Mouse (Mus musculus) heart, postnatal 10 days (tissue): ENCODE data around the gene Narfl. TPM values are rescaled to one million over a fixed set of nuclear protein-coding genes. Genes with fewer than 3 reads are reported as not detected.
A peak's percentile ranks its signal among the peaks of the same experiment; 100 is the strongest.

Experiments used
- DNase-seq, 2 experiments: peaks; one replicate each; pipeline ENCODE4 v3.0.0; 2021
- intact Hi-C: fragments of 180-260 bp; cut with DNase I; formaldehyde crosslinking; loops from one replicate; pipeline ENCODE4 v1.15.1; 2025
- total RNA-seq, 2 experiments: library from RNA; stranded (reverse); gene quantifications; 2 replicates each; pipeline ENCODE4 v1.2.3; 2021

Narfl gene
- total RNA-seq, 2 experiments from 2014 or later: 43.2 to 49.3 TPM

GRCm38 (mm10) chr17:25760148-25760547 is 13.4 kb upstream of the Narfl start:
- no peak for DNase-seq
- intact Hi-C loops: no loop called here

- intact Hi-C loops: no loop called here
- no peak for DNase-seq
These were observed 12.0 kb upstream of the Narfl start for GRCm38 (mm10) chr17:25761561-25761970.

GRCm38 (mm10) chr17:25762591-25762990 is 11.0 kb upstream of the Narfl start:
- DNase-seq: no peak
- intact Hi-C loops: no loop called here

DNA sequence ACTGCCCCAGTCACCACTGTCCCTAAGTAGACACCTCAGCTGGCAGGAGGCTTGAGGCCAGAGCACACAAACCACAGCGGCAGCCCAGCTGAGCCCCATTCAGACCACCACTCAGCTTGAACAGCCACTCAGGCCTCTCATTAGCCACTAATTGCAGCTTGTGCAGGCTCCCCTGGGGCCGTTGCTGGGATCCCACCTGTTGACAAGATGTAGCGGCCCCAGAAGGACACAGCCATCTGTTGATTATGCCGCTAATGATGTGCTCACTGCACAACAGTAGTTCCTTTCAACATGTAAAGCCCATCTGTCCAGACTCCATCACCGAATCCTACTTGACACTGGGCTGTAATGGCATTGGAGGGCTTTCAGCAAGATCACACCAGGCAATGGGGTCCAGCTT is 7.7 kb upstream of the Narfl start:
- intact Hi-C loops: no loop called here
- DNase-seq: no peak

- intact Hi-C loops: no loop called here
- no peak for DNase-seq
These were observed 4.2 kb upstream of the Narfl start for GRCm38 (mm10) chr17:25769331-25769730.

GRCm38 (mm10) chr17:25775318-25776062 is 1.9 kb downstream of the Narfl start:
- intact Hi-C loops: no loop called here

GRCm38 (mm10) chr17:25777948-25778347 is 4.4 kb downstream of the Narfl start:
- no peak for DNase-seq
- intact Hi-C loops: no loop called here

More at GRCm38 (mm10) chr17:25775318-25776062, 1.9 kb downstream of the Narfl start:
- DNase-seq: no peak

DNA sequence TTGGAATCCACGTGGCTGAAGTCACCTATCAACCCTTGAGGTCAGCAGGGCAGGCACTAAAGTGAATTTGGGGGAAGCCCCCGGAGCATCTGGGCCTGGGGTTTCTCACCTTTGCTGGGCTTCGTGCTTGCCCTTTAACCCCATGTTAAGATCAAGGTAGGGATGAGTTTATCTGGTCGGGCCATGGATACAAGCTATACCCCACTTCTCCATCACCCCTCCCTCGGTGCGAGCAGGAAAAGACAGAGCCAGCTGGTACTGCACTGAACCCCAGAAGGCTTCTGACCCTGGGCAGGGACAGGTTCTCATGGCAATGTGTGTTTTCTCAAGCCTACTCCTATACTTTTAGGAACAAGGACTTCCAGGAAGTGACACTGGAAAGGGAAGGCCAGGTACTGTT is 7.8 kb downstream of the Narfl start:
- no peak for DNase-seq
- intact Hi-C loops: no loop called here

- intact Hi-C loops: no loop called here
- peak; percentile 73 to 74 for DNase-seq
These were observed 9.5 kb downstream of the Narfl start for GRCm38 (mm10) chr17:25783086-25783485.

GRCm38 (mm10) chr17:25783861-25784574 is 10.4 kb downstream of the Narfl start:
- DNase-seq: no peak

GRCm38 (mm10) chr17:25785281-25785745 is 11.7 kb downstream of the Narfl start, which contains the start of gene Haghl:
Haghl (minus strand) TSS chr17:25785673.
- DNase-seq: peak; percentile 97 to 98
- intact Hi-C loops: no loop called here

More at GRCm38 (mm10) chr17:25783861-25784574, 10.4 kb downstream of the Narfl start:
- intact Hi-C loops: no loop called here

DNA sequence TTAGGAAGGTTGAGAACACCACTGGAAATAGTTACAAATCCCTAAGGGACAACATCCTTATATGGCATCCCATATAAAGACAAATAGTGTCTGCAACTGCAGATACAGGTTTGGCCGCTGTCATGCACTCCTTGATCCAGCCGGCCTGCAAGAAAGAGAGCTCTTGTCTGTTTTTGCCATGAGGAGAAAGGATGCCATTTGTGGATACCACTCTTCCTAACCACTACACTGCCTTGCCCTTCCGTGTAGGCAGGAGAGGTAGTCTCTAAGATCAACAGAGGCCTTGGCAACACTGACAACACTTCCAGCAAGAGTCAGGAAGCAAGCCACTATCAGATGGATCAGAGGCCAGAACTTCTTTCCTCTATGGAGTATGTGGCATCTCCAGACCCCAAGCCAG is 12.7 kb downstream of the Narfl start, which contains the start of gene Ccdc78:
Gene Ccdc78, plus strand, starts transcription at position 301 of the 400 bp plus-strand sequence.
- intact Hi-C loops: no loop called here
- no peak for DNase-seq

GRCm38 (mm10) chr17:25786781-25787504 is 13.4 kb downstream of the Narfl start:
- DNase-seq: no peak
- intact Hi-C loops: no loop called here

GRCm38 (mm10) chr17:25791320-25791842 is 17.8 kb downstream of the Narfl start:
- intact Hi-C loops: no loop called here
- DNase-seq: no peak

DNA sequence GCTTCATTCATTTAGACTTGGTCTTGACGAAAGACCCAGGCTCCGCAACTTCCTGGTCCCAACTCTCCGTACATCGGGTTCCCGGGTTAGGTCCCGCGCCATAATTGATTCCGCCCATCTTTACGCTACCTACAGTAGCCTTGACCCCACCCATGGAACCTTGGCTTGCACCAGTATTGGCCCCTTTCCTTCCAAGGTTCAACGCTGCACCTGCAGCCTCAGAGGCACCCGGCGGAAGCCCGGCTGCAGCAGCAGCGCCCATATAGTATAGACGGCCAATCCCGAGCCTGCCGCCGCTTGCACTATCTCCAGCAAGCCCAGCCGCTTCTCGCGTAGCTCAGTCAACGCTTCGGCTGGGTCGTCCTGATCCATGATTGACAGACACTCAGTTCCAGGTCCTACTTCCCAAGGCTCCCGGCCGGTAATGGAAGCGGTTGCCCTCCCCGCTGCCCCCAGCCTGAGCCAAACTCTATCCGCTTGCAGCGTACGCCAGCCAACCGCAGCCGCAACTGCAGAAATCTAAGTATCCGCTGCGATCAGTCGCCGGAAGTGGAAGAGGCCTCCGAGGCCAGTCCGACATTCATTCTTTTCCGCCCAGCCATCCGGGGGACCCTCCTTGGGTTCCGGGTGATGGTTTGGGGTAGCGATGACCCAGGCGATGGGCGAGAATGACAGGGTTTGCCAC is 18.4 kb downstream of the Narfl start:
- peak; percentile 89 to 94 for DNase-seq
- intact Hi-C loops: no loop called here

- peak; percentile 89 for DNase-seq
- intact Hi-C loops: no loop called here
These were observed 19.0 kb downstream of the Narfl start, which contains the start of gene Fam173a for GRCm38 (mm10) chr17:25792615-25793014. Fam173a (minus strand) TSS chr17:25792901.

DNA sequence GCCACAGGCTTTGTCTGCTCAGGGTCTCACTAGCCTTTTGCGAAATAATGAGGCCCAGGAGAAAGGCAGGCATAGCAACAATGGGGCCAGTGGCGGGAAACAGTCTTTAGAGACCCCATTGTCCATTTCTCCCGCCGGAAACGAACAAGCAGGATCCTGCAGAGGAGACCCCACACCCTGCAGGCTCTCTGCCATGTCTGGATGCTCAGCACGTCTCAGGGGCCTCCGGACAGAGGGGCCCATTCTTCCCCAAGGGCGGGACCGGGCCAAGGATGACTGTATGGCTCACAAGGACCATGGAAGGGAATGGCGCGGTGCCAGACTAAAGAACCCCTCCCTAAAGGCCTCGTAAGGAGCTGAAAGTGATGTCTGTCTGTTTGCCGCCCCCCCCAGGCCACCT is 20.6 kb downstream of the Narfl start:
- DNase-seq: no peak
- intact Hi-C loops: no loop called here

DNA sequence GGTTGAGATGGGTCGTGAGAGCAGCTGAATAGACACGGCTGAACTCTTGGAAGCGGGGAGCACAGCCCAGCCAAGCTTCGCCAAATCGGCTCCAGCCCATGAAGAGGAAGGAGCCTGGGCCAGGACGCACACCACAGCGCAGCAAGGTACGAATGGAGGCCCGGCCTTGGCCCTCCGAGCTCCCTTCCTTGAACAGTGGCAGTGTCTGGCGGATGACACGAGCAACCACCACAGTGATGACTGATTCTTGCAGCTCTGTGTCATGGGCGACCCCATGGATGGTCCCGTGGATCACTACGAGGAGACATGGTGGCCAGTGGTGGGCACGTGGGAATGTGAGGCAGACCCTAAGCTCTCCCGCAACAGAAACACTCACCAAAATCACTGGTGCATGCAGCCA is 21.4 kb downstream of the Narfl start:
- intact Hi-C loops: no loop called here
- DNase-seq: no peak

DNA sequence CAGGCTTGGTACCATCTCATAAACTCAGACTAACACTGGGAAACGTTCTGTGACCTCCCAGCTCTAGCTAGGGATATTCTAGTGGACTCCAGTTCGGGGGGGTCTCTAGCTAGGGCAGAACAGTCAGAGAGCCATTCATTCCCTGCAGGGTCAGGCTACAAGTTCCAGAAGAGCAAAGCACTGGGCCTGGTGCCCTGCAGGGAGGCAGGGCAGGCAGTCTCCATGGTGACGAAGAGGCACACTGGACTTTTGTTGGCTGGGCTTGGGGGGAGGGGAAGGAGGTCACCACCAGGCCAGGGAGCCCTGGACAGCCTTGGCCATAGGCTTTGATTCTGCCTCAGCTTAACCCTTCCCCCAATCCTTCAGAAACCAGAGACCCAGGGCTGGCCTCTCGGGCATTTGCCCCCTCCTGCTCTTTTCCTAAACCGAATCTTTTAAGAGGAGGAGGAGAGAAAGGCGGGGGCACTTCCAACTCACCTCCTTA is 22.1 kb downstream of the Narfl start, which contains the start of gene AC134908.4:
Gene AC134908.4, minus strand, starts transcription at position 51 of the 484 bp plus-strand sequence.
- intact Hi-C loops: no loop called here
- peak in 1 of 2 experiments; percentile 34 for DNase-seq
